Mouse (Mus musculus) frontal cortex, postnatal 10 days (tissue): ENCODE measurements around the gene S100a10.

Experiments
- DNase-seq, 2 experiments: peaks; one replicate each; pipeline ENCODE4 v3.0.0; 2022; ENCODE audit warnings: low spot score in 2 of 2, mixed read lengths in 1 of 2

S100a10 gene

GRCm38 (mm10) chr3:93547099-93547648 lies 7.7 kb upstream of the S100a10 start:
- peak; percentile 46 to 67 for DNase-seq

- no peak for DNase-seq
These were observed 6.9 kb upstream of the S100a10 start for GRCm38 (mm10) chr3:93547749-93548540.

DNA sequence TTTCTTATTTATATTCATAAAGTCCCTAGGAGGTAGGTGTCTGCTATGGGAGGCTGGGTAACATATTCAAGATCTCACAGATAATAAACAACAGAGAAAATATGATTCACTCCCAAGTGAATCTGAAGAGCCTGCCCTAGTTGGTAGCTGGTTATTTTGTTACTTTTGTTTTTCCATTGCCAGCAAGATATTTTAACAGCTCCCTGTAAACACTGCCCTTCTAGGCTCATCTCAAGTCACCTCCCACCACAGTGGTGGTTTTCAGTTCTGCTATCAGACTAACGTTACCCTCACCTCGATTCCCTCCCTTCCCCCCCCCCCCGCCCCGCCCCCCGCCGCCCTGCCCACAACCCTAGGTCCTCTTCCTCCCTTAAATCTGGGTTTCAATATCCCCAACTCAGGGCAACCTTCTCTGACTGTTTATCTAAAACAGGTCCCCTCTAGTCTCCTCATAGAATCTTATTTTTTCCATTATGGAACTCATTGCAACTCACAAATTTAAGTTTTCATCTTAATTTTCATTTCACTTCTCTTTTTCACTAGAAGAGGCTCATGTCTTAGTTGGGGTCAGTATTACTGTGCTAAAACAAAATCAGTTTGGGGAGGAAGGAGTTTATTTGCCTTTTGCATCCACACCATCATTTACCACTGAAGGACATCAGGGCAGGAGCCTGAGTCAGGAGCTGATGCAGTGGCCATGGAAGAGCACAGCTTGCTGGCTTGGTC lies 6.2 kb upstream of the S100a10 start:
- no peak for DNase-seq

DNA sequence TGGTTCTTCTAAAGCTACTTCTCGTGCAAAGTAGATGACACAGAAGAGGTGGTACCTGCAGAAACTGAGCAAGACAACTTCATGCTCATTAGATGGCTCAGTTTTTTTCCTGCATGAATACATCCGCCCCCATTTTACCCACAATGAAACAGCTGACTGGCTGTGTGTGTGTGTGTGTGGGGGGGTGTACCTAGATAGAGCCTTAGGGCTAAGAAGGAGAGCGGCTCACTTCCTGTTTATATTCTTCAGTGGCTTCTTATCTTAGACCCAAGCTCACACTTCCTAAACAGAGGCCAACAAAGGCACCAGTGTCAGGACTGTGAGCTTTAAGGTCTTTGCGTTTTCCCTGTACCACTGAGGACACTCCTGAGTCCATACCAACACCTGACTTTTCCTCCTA lies 4.9 kb upstream of the S100a10 start:
- DNase-seq, result no peak

- DNase-seq, result no peak
These were observed 2.7 kb upstream of the S100a10 start for GRCm38 (mm10) chr3:93551950-93552901.

DNA sequence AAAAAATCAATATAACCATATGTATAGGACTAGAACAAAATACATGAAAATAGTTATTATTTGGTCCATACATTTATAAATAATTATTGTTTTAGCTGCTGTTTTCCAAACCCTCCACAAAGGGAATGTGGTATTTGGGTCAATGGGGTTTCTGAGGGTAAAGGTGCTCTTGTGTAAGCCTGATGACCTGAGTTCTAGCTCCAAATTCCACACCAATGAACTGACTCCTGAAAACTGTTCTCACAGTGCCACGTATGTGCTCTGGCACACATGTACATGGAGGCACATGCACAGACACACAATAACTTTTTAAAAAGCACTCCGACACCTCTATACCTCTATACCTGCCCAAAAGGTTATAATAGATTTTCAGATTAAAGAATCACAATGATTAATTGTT lies 1.6 kb upstream of the S100a10 start:
- no peak for DNase-seq

DNA sequence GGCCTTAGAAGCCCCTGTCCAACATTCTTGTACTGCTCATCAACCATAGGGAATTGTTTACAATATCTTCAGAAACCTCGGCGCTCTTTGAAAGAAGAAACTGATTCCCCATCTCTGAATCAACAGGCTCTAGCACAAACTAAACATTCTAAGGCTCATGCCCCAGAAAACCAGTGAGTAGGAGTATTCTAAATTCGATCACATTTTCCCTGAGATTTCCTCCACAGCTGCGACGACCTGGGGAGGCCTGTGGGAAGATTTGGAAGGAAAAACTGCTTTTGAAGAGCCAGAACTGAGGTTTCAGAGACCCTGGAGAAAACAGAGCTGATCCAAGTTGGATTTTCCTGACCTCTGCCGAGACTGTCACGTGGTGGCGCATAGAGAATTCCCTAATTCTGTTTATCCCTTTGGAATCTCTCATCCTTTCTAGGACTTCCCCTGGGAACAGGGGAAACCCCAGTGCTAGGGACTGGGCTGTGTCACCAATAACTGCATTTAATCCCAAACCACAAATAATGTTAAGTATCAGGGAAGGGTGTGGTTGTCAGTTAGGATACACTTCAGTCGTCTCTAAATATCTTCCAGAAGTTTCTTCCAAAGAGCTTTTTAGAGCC lies 1.0 kb upstream of the S100a10 start:
- DNase-seq, result no peak

- DNase-seq, result no peak
These were observed 400 bp upstream of the S100a10 start for GRCm38 (mm10) chr3:93554379-93554980.

GRCm38 (mm10) chr3:93555878-93556254 lies 986 bp downstream of the S100a10 start:
- no peak for DNase-seq

DNA sequence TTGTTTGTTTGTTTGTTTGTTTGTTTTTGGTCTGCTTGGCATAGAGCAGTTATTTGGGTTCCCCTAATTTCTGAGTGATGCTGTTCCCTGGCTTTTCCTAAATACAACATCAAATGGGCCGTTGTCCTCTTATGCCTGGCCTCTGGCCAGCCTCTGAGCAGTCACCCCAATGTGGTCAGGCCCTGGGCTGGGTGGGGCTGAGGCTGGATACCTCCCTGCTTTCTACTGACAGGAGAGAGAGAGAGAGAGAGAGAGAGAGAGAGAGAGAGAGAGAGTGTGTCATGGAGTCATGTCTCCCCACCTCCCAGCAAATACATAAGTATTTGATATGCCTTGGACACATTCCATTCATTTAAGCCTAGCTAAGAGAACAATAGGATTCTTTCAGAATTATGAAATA lies 1.7 kb downstream of the S100a10 start:
- no peak for DNase-seq

- DNase-seq, result no peak
These were observed 2.6 kb downstream of the S100a10 start for GRCm38 (mm10) chr3:93557471-93557870.

- no peak for DNase-seq
These were observed 5.1 kb downstream of the S100a10 start for GRCm38 (mm10) chr3:93559961-93560360.

DNA sequence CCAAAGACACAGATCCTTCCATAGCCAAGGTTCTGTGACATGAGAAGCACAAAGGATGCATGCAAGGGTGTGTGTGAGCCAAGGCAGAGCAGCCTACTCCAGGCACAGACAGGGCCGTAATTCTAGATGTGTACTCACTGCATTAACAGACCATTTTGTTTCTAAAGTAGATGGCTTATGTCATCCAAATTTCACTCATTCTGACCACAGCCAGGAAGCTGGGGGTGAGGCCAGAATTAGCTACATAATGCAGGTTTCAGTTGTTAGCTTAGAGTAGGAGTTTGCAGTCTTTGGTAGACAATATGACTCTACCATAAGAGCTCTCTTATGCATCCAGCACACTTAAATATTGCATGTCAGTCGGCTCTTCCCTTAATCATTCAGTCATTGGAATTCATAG lies 7.5 kb downstream of the S100a10 start:
- DNase-seq, result no peak

GRCm38 (mm10) chr3:93563216-93563615 lies 8.3 kb downstream of the S100a10 start:
- DNase-seq, result no peak

GRCm38 (mm10) chr3:93566892-93567291 lies 12.0 kb downstream of the S100a10 start:
- no peak for DNase-seq

DNA sequence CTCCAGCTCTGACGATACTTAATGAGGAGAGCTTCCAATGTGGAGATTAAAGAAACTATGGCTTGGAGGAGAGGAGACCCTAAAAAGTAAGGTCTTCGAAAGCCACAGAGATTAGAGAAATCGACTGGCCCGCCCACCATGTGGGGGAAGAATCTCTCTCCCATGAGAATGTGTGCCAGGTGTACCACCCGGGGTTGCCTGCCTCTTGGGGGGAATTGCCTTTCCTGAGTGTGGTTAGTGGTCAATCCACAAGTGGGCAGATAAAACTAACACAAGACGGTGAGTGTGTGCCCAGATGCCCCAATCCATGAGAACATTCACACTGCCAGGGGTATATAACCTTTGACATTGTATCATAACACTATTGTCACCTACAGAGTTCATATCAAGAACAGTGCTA lies 12.8 kb downstream of the S100a10 start:
- no peak for DNase-seq

DNA sequence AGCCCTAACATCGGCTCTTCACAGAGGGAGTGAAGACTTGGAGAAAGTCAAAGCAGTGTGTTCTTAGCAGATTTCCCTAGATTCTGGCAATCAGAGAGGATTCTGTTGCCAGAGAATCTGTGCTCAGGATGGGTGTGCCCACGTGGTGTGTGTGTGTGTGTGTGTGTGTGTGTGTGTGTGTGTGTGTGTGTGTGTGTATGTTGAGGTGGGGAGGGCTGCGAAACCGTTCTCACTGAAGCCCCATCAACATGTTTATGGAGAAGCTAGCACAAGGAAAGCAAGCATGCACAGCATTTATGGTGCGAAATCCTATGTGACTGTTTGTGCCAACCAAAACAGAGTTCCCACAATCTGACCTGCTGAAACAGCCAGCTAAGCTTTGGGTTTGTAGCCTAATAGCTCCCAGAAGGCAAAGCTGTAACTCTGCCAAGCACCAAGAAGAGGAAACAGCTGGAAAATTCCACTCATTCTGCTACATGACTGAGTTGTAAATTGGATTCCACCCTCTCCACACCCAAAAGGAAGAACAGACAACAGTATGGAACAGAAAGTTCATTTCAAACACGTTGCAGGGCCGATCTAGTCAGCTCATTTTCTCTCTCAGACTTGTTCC lies 13.7 kb downstream of the S100a10 start:
- no peak for DNase-seq

DNA sequence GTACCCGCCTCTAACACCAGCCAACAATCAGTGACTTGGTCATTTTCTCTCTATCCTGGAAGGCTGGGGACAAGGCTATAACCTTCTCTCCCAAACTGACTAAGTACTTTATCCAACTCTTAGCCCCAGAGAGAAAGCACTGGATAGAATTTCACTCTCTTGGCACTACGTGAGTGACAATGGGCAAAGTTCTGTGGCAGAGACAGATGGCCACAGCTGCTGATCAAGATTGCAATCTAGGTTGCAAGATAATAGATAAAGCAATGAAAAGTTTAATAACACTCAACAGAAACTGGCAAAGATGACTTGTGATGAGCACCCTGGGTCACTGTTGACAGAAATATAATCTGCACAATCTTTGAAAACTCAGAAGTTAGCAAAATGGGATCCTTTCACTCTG lies 14.2 kb downstream of the S100a10 start:
- no peak for DNase-seq

- DNase-seq, result no peak
These were observed 17.3 kb downstream of the S100a10 start for GRCm38 (mm10) chr3:93572058-93572791.
